Mouse (Mus musculus) heart, postnatal 14 days (tissue): ENCODE results near the gene Arhgap6. TPM values are rescaled to one million over a fixed set of nuclear protein-coding genes. Genes with fewer than 3 reads are reported as not detected.

ENCODE experiments used
- DNase-seq, 2 experiments: peaks; one replicate each; pipeline ENCODE4 v3.0.0; 2021 to 2022
- intact Hi-C: fragments of 180-260 bp; cut with DNase I; formaldehyde crosslinking; loops from one replicate; pipeline ENCODE4 v1.15.1; 2025
- total RNA-seq, 2 experiments: library from RNA; stranded (reverse); gene quantifications; 2 replicates each; pipeline ENCODE4 v1.2.3; 2021

The Arhgap6 gene
- total RNA-seq, 2 experiments from 2014 or later: 4.0 to 4.1 TPM

DNA sequence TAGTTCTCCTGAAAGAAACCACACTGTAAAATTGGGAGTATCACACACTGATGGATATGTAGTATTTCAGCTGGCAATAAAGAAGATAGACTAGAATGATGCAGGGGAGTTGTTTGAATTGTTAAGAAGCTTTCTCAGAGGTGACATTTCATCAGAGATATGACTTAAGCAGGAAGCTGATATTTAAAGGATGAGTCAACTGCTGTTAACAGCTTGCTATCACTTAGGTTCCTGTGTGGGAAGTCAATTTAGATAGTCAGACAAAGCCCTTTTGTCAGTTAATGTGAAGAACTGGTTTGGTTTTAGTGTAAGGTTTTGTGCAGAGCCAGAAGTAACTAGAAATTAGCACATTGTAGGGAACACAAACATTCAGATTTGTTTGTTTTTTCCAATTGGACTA lies 300.7 kb downstream of the Arhgap6 start:
- no peak for DNase-seq
- intact Hi-C loops: no loop called here

DNA sequence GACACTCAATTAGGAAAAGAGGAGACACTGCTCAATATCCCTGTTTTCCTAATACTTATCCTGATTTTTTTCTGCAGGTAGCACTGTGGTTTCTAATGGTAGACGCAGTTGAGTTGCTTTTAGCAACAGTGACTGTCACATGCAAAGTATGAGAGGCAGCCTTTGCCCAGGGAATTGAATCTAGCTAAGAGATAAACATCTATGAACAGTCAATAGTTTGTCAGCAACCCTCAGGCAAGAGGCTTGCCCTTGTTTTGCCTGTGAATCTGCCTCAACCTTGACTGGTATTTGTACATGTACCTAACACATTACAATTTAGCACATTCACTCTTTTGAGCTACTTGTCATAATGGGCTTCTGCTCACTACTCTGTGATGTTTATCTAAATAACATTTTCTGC lies 307.8 kb downstream of the Arhgap6 start:
- intact Hi-C loops: no loop called here
- DNase-seq: no peak

DNA sequence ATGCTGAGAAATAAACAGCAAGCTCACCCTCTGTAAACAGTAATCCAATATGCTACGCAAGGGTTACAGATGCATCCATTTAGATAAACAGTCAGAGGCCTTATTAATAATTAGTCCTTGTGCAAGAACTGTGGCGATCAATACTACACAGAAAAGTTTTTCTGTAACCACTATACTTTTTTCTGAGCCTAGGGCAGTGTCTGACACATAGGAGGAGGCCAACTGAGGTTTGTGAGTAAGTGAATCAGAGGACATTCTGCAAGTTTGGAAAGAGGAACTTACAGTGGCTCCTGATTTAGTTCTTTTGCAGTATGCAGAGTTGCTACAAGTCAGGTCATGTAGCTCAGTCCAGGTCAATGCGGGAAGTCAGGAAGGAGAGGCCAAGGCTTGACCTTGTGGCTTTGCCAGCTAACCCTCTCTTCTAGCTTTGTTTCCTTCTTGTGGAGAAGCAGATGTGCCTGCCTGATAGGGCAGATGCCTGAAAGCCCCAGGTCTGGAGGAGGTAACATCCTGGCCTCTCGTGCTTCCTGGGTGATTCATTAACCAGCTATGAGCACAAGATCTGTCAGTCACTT lies 311.2 kb downstream of the Arhgap6 start:
- intact Hi-C loops: no loop called here
- no peak for DNase-seq

DNA sequence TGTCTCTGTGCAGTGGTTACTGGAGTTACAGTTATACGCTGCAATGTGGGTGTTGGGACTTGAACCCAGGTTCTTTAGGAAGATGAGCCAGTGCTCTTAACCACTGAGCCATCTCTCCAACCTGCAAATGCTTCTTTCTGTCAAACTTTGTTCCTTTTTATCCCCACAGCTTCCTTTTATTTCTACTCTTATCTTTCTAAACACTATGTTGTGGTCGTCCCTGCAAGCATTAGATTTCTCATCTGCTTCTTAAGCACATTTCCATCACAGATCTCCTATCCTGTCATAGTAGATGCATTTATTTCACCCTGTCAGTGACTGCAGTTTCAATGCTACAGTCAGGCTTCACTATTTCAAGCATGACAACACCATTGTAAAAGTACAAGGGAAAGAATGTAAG lies 312.5 kb downstream of the Arhgap6 start:
- intact Hi-C loops: no loop called here
- DNase-seq: no peak

DNA sequence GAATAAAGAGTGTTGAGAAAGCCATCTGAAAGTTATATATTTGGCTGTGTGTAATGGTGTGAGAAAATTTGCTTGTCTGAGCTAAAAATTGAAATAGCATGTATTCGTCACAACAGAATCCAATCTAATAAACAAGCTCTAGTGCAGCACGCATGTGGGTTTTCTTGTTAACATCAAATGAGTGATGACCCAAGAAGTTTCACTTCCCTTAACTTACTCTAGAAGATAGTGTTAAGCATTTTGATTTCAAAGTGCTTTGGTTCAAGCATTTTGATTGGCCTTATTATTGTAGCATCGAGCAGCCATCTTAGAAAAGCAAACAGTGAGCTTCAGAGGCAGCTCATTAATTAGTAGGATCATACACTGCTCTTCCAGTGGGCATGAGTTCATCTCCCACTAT lies 315.1 kb downstream of the Arhgap6 start:
- no peak for DNase-seq
- intact Hi-C loops: no loop called here

DNA sequence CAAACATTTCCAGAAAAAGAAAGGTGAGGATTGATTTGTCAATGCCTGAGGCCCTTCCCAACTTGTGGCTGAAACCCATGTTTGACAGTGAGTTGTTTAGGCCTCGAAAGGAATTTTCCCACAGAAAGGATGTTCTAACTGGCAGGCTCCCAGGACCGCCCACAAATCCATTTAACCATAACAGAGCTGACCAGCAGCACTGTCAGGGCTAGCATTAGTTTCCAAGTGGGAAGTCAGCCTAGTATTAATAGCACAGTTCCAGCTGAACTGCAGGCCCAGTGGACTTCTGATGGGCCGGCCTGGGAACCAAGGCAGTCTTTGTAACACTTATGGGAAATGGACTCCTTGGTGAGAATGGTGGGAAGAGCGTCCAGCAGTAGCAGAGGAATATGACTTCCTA lies 317.8 kb downstream of the Arhgap6 start:
- intact Hi-C loops: no loop called here
- peak; percentile 14 to 57 for DNase-seq

DNA sequence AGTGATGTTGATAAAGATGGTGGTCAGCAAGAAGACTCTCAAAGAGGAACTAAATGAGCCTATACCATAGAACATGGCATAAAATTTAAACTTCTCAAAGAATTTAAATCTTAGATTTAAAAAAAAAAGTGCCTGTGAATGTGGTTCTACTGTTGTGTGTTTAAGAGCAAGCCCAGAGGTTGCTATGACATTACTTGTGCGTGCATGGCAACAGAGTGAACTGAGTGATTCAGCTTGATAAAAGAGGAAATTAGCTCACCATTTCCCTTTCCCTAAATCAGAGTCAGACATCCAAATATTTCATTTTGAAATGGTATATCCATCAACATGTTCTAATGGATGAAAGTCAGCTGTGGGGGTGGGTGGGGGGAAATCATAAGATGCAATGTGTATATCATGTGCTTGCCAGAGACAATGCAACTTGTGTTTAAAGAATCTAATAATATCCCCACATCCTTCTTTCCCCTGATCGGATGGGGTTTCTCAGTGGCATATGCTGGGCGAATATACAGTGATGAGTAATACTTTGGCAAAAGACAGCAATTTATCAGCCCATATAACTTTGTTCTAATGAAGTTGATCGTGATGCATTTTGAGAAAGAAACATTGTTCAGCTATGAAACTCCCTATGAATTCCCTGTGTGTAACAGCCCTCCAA lies 328.3 kb downstream of the Arhgap6 start:
- DNase-seq: no peak
- intact Hi-C loops: no loop called here

DNA sequence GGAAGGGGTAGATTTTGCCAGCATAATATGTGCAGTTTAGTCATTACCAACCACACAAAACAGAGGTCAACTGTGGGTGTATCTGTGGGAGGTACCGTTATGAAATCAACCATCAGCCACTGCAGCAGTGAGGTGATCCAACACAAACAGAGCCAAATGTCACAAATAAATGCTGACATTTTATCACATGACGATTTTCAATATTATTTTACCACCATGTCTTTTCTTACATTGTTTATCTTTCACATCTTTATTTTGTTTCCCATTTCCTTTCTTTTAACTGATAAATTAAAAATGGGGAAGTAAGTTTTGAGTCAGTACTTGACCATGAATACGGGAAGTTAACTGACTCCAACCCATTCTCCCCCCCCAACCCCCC lies 328.9 kb downstream of the Arhgap6 start:
- no peak for DNase-seq
- intact Hi-C loops: no loop called here

DNA sequence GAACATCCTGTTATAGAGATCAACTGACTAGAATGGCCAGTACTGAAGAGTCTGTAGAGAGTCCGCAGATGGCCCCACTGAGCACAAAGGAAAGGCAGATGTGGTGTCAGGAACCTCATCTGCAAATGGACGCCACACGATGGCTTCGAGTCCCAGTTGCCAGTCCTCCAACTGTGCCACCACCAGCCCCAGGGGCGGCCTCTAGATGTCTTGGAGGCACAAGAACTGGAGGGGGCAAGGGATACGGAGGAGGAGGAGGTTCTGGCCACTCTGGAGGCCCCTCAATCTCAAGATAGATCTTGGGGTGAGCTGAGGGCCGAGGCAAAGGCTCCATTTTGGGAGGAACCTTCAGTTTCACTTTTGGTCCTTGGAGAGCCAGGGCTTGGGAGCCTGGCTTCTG lies 344.9 kb downstream of the Arhgap6 start:
- DNase-seq: no peak
- intact Hi-C loops: no loop called here

DNA sequence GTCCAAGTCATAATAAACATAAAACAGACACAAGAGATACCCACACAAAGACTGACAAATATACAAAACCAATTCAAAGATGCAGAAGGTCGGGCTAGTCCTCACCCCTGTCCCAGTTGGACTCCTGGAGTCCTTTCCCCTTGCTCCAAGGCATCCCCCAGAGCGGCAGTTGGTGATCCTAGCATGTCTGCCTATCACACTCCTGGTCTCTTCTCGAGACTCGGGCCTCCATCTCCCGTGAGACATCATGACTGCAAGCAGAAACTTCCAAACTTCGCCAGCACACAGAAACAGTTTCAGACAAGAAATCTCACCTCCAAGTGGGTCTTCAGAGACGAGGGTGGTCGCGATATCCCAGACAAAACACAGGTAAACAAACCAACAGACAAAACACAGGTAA lies 345.6 kb downstream of the Arhgap6 start:
- intact Hi-C loops: no loop called here

DNA sequence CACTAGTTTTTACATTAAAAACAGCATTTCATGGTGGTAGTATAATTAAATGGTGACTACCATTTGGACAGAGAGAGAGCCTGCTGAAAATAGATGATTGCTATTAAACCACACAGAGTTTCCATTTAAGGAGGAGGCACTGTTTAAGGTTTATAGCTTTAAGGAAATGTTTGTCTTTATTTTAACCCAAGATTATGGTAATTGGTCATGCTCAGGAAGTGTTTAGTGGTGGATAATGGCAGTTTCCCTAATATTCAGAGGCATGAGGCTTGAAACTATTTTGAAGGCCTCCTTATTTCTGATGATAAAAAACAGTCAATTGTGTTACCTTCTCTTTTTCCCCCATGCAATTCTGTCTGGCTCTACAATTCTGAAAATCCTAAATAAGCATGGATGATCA lies 358.9 kb downstream of the Arhgap6 start:
- intact Hi-C loops: no loop called here
- no peak for DNase-seq

More for the DNA sequence above, 345.6 kb downstream of the Arhgap6 start:
- no peak for DNase-seq

DNA sequence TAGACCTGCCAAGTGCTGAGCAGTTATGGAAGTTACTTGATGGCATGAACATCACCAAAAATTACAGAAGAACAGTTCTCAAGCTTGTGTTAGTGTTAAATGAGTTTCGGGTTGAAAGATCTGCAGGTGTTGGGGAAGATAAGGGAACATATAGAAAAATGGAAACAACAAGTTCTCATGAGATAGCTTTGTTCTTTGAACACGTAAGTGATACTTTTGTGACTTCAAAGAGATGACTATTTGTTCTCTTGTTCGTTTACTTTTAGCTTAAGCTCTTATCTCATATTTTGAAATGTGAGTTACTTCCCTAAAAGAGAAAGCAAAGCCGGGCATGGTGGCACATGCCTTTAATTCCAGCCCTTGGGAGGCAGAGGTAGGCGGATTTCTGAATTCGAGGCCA lies 363.5 kb downstream of the Arhgap6 start:
- intact Hi-C loops: no loop called here
- DNase-seq: no peak

DNA sequence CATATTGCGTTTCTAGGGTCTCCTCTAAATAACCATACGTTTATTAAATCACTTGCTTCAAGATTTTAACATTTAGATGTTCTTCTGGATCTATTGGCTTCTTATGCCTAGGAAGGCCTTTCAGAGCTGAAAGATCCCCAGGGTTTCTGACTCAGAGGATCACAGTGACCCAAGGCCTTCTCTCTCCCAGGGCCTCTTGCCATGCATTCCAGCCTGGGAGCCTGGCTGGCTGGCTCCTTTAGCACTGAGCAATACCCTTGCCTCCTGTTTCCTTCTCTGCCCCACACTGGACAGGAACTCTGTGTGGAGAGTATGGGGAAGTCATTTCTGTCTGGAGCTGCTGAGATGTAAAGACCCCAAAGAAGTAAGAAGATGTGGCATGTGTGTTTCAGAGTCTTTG lies 376.1 kb downstream of the Arhgap6 start:
- intact Hi-C loops: no loop called here
- DNase-seq: no peak

DNA sequence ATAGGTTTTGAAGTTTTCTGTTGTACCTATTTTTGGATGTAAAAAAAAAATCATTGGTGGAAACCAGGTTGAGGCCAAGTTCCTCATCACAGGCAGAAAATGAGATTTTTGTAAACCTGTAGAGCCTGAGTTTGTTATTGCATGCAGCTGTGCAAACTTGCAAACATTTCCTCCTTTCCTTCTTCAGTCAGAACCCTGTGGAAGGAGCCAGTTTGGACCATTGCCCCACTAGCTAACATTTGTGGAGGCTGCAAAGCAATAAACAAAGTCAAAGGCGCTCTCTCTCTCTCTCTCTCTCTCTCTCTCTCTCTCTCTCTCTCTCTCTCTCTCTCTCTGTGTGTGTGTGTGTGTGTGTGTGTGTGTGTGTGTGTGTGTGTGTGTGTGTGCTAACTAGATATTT lies 378.9 kb downstream of the Arhgap6 start:
- peak; percentile 5 to 28 for DNase-seq
- intact Hi-C loops: no loop called here

DNA sequence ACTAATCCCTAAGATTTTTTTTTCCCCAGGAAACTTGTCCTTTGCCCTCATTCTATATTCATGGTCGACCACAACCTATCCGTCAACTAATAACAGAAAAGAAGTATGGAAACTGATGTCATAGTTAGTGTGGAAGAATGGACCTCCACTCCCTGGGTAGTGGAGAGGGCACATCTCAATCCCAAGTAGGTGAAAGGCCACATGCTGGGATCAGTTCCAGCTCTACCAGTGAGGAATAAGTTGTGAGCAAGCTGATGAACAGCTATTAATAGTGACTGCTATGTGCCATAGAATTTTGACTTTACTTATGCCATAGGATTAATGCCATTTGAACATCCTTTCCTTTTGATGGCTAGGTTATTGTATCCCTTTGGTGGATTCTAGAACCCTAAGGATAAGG lies 383.7 kb downstream of the Arhgap6 start:
- peak; percentile 8 to 52 for DNase-seq
- intact Hi-C loops: no loop called here

DNA sequence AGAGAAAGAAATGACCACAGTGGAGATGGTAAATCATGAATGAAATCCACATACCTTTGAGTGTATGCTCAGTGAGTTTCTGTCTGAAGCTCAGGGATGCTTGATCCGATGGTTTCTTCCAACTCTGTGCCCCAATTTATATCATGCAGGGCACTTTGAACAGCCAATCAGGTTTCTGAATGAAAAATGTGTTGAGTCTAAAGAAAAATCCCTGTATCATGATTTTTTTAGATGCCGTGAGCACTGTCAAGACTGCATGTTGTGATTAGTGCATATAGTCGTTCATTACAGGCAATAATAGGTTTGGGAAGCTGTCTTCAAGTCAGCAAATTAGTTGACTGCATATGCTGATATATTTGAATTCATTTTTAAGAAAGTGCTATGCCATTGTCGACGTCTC lies 392.2 kb downstream of the Arhgap6 start, which contains the start of gene Amelx:
Gene Amelx, minus strand, starts transcription at position 101 of the 400 bp plus-strand sequence.
- no peak for DNase-seq
- intact Hi-C loops: no loop called here

DNA sequence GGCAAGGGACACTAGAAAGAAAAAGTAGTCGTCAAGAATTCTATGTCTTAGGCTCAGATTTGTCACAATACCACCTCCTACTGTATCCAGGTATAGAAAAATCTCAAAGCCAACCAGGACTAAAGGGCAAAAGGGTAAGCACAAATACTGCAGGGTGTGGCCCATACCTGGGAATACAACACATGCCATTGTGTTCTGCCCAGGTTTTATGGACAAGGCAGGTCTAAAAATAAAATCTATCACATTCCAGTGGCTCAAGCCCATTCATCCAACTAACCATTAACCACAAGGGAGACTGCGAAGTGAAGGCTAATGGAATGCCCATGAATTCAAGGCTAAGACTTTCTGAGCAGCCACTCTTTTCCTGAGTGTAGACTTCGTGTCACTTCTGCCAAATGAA lies 415.1 kb downstream of the Arhgap6 start:
- intact Hi-C loops: no loop called here
- no peak for DNase-seq

DNA sequence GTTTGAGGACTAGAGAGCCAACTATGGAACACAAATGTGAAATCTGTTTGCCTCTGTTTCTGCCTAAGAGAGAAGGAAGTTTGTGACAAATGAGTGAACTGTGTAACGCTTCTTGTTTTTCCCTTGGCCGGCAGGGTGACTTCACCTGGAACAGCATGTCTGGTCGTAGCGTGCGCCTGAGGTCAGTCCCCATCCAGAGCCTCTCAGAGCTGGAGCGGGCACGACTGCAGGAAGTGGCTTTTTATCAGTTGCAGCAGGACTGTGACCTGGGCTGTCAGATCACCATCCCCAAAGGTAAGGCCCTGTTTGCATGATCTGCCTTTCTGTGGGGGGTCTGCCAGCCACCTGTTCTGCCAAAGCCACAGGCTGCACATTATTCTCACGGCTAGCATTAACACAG lies 425.2 kb downstream of the Arhgap6 start:
- intact Hi-C loops: no loop called here
- no peak for DNase-seq

DNA sequence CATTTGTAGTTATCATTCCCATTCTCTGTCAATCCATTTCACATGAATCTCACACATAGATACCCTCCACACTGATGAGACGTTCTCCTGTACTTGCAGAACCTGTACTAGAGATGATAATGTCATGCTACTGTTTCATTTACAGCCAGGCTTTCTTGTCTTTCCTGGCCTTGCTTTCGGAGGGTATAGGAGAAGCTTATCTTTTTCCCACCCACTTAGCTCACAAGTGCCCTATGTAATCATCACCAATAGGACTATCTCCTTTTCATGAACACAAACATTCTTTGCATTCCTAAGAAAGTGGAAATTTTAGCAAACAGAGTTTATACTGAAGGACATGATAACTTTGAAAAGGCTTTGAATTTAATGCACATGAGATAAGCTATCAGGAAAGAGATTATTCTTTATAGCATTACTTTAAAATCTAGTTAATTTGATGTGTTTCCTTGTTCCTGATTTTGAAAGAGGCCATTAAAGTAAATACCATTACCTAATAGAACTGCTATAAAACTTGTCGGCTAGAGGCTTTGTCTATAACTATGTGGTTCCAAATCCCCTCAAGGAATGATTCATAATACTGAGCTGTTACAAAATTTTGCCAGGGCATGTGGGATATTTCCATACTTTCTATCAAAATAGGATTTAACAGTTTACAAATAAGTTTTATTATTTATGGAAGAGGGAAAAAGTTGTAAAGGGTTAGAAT lies 427.6 kb downstream of the Arhgap6 start:
- intact Hi-C loops: no loop called here
- no peak for DNase-seq

DNA sequence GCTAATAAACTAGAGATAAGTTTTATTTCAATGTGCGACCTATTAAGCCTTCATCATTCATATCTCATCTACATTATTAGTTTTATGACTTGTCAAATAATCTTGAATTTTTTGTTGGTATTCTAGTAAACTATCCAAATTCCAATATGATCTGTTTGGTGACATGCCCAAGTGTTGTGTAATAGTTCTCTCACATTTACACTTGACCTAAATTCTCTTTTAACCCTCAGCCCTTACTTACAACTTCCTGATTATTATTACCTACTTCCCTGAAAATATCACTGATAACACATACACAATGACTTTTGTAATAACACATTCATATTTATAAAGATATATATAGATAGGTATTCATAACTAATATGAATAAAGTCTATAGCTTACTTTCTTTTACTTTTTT lies 461.0 kb downstream of the Arhgap6 start:
- no peak for DNase-seq
- intact Hi-C loops: no loop called here

DNA sequence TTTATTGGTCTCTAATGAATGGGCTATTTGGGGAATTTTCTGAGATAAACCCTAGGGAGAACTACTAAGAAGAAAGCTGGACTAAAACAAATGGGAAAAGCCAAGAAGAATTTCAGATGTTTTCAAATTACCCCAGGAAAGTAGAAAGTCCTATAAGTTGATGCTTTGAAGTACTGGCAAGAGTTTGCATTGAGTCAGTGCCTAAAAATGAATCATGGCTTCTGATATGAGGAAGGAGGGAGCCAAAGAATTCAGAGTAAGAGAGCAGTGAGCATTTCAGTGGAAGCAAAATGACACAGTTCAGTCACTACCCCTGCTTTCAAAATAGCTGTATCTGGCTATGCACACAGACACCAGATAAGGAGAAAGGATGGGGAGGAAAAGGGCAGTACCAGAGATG lies 461.8 kb downstream of the Arhgap6 start:
- intact Hi-C loops: no loop called here
- DNase-seq: no peak

DNA sequence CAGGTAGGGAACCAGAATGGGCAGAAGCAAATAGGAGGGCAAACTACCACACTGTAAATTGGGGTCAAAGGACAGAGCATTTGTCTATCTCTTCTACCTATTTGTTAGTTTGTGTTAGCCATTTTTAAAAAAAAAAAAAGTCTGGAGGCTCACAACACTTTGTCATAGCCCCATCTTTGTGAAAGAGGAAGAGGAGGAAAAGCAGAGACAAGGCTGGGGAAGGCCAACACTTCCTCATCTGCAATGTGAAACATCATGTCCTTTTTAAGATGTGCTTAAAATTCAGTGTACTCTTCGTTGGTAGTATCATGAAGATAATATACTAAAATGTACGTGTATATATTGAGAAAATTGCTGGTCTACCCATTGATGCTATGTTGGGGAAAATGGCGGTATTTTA lies 466.1 kb downstream of the Arhgap6 start:
- intact Hi-C loops: no loop called here
- no peak for DNase-seq
